Mouse (Mus musculus): ENCODE data around the gene Pheta2.

GRCm38 (mm10) chr15:82353078-82353744, 14.5 kb downstream of the Pheta2 start:
- no peak for TF ChIP-seq GATA1 (IDR thresholded peaks at IDR 0.05; ENCODE audit: borderline replicate concordance, low read length)
- TF ChIP-seq TAL1 (conservative IDR thresholded peaks at IDR 0.05; ENCODE audit: low read depth, low read length): no peak
- TF ChIP-seq CTCF (IDR thresholded peaks at IDR 0.05; ENCODE audit: low read depth, low read length): no peak
- TF ChIP-seq POLR2AphosphoS5 (IDR thresholded peaks at IDR 0.05; ENCODE audit: insufficient replicate concordance, low read depth, low read length): no peak

Data from G1E (cell line).